Mouse (Mus musculus) forelimb bud, embryonic 11.5 days (tissue): ENCODE measurements around the gene Psma4.

ENCODE experiments used
- DNase-seq: peaks from one replicate; pipeline ENCODE4 v3.0.0-alpha.2; 2012; ENCODE audit warnings: low read depth, low spot score

Gene Psma4

GRCm38 (mm10) chr9:54982401-54982800 is 31.8 kb downstream of the Psma4 start:
- DNase-seq: peak; percentile 9

GRCm38 (mm10) chr9:54990362-54990761 is 39.8 kb downstream of the Psma4 start:
- no peak for DNase-seq

- DNase-seq: no peak
Measured at GRCm38 (mm10) chr9:54994381-54994780, 43.8 kb downstream of the Psma4 start.

DNA sequence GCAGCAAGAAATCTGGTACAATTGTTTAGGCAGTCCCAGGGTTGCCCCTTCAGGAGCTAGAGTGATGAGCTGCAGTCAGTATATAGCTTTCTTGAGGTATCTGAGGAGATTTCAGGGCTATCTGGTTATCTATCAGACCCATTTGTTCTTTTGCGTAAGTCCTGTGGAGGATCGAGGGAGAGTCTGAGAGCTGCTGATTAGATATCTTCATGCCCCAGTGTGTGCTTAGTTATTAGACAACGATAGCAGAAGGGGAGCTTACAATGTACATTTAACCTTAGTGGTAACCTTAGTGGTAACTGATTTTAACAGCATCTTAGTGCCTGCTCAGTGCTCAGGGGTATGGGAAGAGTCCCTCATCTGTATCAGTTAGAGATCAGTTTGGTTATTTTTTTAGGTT is 45.1 kb downstream of the Psma4 start:
- DNase-seq: no peak

- DNase-seq: no peak
Measured at GRCm38 (mm10) chr9:55003609-55004008, 53.0 kb downstream of the Psma4 start.
